Mouse (Mus musculus): ENCODE results near the gene Pglyrp2. TPM values are rescaled to one million over a fixed set of nuclear protein-coding genes. Genes with fewer than 3 reads are reported as not detected.

Gene Pglyrp2
- polyA plus RNA-seq, 1 experiment from 2014 or later: not detected

GRCm38 (mm10) chr17:32376475-32376874 lies 47.5 kb downstream of the Pglyrp2 start:
- Histone ChIP-seq H3K4me2 (replicated peaks) (no peak overlapping the region), H3K4me3 (no peak overlapping the region), H3K36me3 (peaks cover 28% of the 10 kb centered on the region), H3K27ac (no peak overlapping the region), H3K9ac (no peak overlapping the region), H3K27me3 (replicated peaks) (no peaks in the 10 kb centered on the region), H3K9me3 (no peaks in the 10 kb centered on the region), H3K4me1 (no peaks in the 10 kb centered on the region)
- ATAC-seq (ENCODE audit: low FRiP score, low read depth): no peak
- WGBS: 90% methylated on average over 15 of the region's 15 CpGs

GRCm38 (mm10) chr17:32368991-32369578 lies 54.9 kb downstream of the Pglyrp2 start:
- Histone ChIP-seq H3K27me3 (replicated peaks) (no peaks in the 10 kb centered on the region), H3K4me2 (replicated peaks) (peak overlapping the region; percentile 46), H3K27ac (no peak overlapping the region), H3K9me3 (no peaks in the 10 kb centered on the region), H3K36me3 (peaks cover 5% of the 10 kb centered on the region; the same call in 1 of the 2 replicates), H3K4me3 (no peak overlapping the region), H3K9ac (no peak overlapping the region), H3K4me1 (peaks cover 4% of the 10 kb centered on the region)
- WGBS: 16% methylated on average over 13 of the region's 17 CpGs
- ATAC-seq (ENCODE audit: low FRiP score, low read depth): no peak

- H3K27me3 ChIP-seq (replicated peaks): no peaks in the 10 kb centered on the region
- no peak overlapping the region for H3K27ac ChIP-seq
- no peak overlapping the region for H3K9ac ChIP-seq
- no peak for ATAC-seq (ENCODE audit: low FRiP score, low read depth)
- H3K4me2 ChIP-seq (replicated peaks): no peak overlapping the region
- H3K9me3 ChIP-seq: no peaks in the 10 kb centered on the region
- H3K4me3 ChIP-seq: no peak overlapping the region
- 94% methylated on average over 11 of the region's 11 CpGs for WGBS
- H3K4me1 ChIP-seq: peaks cover 14% of the 10 kb centered on the region
- peaks cover 5% of the 10 kb centered on the region for H3K36me3 ChIP-seq
Observed at GRCm38 (mm10) chr17:32367706-32368105, 56.3 kb downstream of the Pglyrp2 start.

GRCm38 (mm10) chr17:32365296-32365695 lies 58.7 kb downstream of the Pglyrp2 start:
- Histone ChIP-seq H3K9me3 (no peaks in the 10 kb centered on the region), H3K4me1 (peaks cover 19% of the 10 kb centered on the region), H3K9ac (no peak overlapping the region), H3K27me3 (replicated peaks) (no peaks in the 10 kb centered on the region), H3K27ac (no peak overlapping the region), H3K4me2 (replicated peaks) (peak overlapping the region; percentile 87; the same call in 1 of the 2 replicates), H3K36me3 (peaks cover 27% of the 10 kb centered on the region), H3K4me3 (no peak overlapping the region)
- ATAC-seq (ENCODE audit: low FRiP score, low read depth): no peak
- WGBS: 76% methylated on average over 1 of the region's 1 CpGs

GRCm38 (mm10) chr17:32364850-32365249 lies 59.1 kb downstream of the Pglyrp2 start:
- Histone ChIP-seq H3K4me2 (replicated peaks) (peak overlapping the region; percentile 87), H3K27me3 (replicated peaks) (no peaks in the 10 kb centered on the region), H3K4me3 (peak overlapping the region; percentile 92; the same call in 1 of the 2 replicates), H3K4me1 (peaks cover 19% of the 10 kb centered on the region), H3K9me3 (no peaks in the 10 kb centered on the region), H3K9ac (no peak overlapping the region), H3K27ac (peak overlapping the region; percentile 43; the same call in 1 of the 2 replicates), H3K36me3 (peaks cover 32% of the 10 kb centered on the region)
- WGBS: 61% methylated on average over 5 of the region's 5 CpGs
- ATAC-seq (ENCODE audit: low FRiP score, low read depth): peak; percentile 54; the same call in 1 of the 2 replicates

GRCm38 (mm10) chr17:32364331-32364730 lies 59.6 kb downstream of the Pglyrp2 start:
- peak overlapping the region; percentile 97 for H3K9ac ChIP-seq
- peaks cover 19% of the 10 kb centered on the region for H3K4me1 ChIP-seq
- H3K27me3 ChIP-seq (replicated peaks): no peaks in the 10 kb centered on the region
- H3K4me2 ChIP-seq (replicated peaks): peak overlapping the region; percentile 87
- H3K9me3 ChIP-seq: no peaks in the 10 kb centered on the region
- peaks cover 37% of the 10 kb centered on the region for H3K36me3 ChIP-seq
- H3K27ac ChIP-seq: peak overlapping the region; percentile 43; the same call in 1 of the 2 replicates
- peak overlapping the region; percentile 92 for H3K4me3 ChIP-seq
- under 1% methylated on average over 47 of the region's 47 CpGs for WGBS
- peak; percentile 88 for ATAC-seq (ENCODE audit: low FRiP score, low read depth)

GRCm38 (mm10) chr17:32363821-32364301 lies 60.1 kb downstream of the Pglyrp2 start:
- Histone ChIP-seq H3K4me1 (peaks cover 19% of the 10 kb centered on the region), H3K27ac (peak overlapping the region; percentile 26; the same call in 1 of the 2 replicates), H3K4me3 (peak overlapping the region; percentile 92), H3K9me3 (no peaks in the 10 kb centered on the region), H3K9ac (peak overlapping the region; percentile 97), H3K36me3 (peaks cover 42% of the 10 kb centered on the region), H3K27me3 (replicated peaks) (no peaks in the 10 kb centered on the region), H3K4me2 (replicated peaks) (peak overlapping the region; percentile 87)
- ATAC-seq (ENCODE audit: low FRiP score, low read depth): peak; percentile 46
- under 1% methylated on average over 37 of the region's 50 CpGs for WGBS

GRCm38 (mm10) chr17:32362686-32363085 lies 61.3 kb downstream of the Pglyrp2 start:
- WGBS: 84% methylated on average over 4 of the region's 4 CpGs
- Histone ChIP-seq H3K9ac (peak overlapping the region; percentile 97; the same call in 1 of the 2 replicates), H3K4me3 (peak overlapping the region; percentile 92; the same call in 1 of the 2 replicates), H3K4me1 (peaks cover 19% of the 10 kb centered on the region), H3K27me3 (replicated peaks) (no peaks in the 10 kb centered on the region), H3K36me3 (peaks cover 51% of the 10 kb centered on the region), H3K27ac (no peak overlapping the region), H3K9me3 (no peaks in the 10 kb centered on the region), H3K4me2 (replicated peaks) (peak overlapping the region; percentile 87)
- no peak for ATAC-seq (ENCODE audit: low FRiP score, low read depth)

Small RNAs within 50 kb of the gene (microRNA-seq; reads per million reads assigned to microRNA genes)
- not detected for gene Gm22201

Other genes starting within 250 kb of the Pglyrp2 start
- 0.08 TPM in 1 of 2 replicates, not detected in the other for gene Ephx3, start 234.6 kb downstream of the Pglyrp2 start, polyA plus RNA-seq (2016; fragmentation: Nextera tagmentation; extraction: Ambion mirVana)
- 105 and 112 TPM in 2 replicates for gene Brd4, start 139.4 kb downstream of the Pglyrp2 start, polyA plus RNA-seq (2016; fragmentation: Nextera tagmentation; extraction: Ambion mirVana)
- 124 and 126 TPM in 2 replicates for gene Akap8, start 102.9 kb downstream of the Pglyrp2 start, polyA plus RNA-seq (2016; fragmentation: Nextera tagmentation; extraction: Ambion mirVana)
- 135 and 136 TPM in 2 replicates for gene Akap8l, start 73.6 kb downstream of the Pglyrp2 start, polyA plus RNA-seq (2016; fragmentation: Nextera tagmentation; extraction: Ambion mirVana)
- 41.4 and 50.5 TPM in 2 replicates for gene Wiz, start 34.7 kb downstream of the Pglyrp2 start, polyA plus RNA-seq (2016; fragmentation: Nextera tagmentation; extraction: Ambion mirVana)
- 0.66 and 1.7 TPM in 2 replicates for gene Rasal3, start 20.6 kb downstream of the Pglyrp2 start, polyA plus RNA-seq (2016; fragmentation: Nextera tagmentation; extraction: Ambion mirVana)
- gene Cyp4f39, start 28.6 kb upstream of the Pglyrp2 start, polyA plus RNA-seq (2016; fragmentation: Nextera tagmentation; extraction: Ambion mirVana): 0.99 and 1.3 TPM in 2 replicates
- gene Cyp4f17, start 81.9 kb upstream of the Pglyrp2 start, polyA plus RNA-seq (2016; fragmentation: Nextera tagmentation; extraction: Ambion mirVana): 9.5 and 10.8 TPM in 2 replicates
- 19.8 and 25.3 TPM in 2 replicates for gene Cyp4f16, start 112.4 kb upstream of the Pglyrp2 start, polyA plus RNA-seq (2016; fragmentation: Nextera tagmentation; extraction: Ambion mirVana)
- not detected in 2 replicates for gene Cyp4f37, start 197.1 kb upstream of the Pglyrp2 start, polyA plus RNA-seq (2016; fragmentation: Nextera tagmentation; extraction: Ambion mirVana)
- not detected in 2 replicates for gene Cyp4f40, start 234.7 kb upstream of the Pglyrp2 start, polyA plus RNA-seq (2016; fragmentation: Nextera tagmentation; extraction: Ambion mirVana)